Mouse (Mus musculus): ENCODE measurements at regions not wholly inside any gene's neighbourhood (a gene's known extent, or its start where the extent isn't known, plus 50 kb on each side); places are given as distances from the start of the nearest gene placed in this dataset.

- no peak overlapping the region for H3K4me3 ChIP-seq (ENCODE audit: low read length)
- H3K27me3 ChIP-seq (replicated peaks; ENCODE audit: control insufficient read depth, insufficient read depth, low read length) = no peaks in the 10 kb centered on the region
- no peak for ATAC-seq
- no peak overlapping the region for H3K9ac ChIP-seq (ENCODE audit: low read depth, low read length)
- H3K4me2 ChIP-seq (ENCODE audit: low read depth, low read length) = no peak overlapping the region
- H3K36me3 ChIP-seq (ENCODE audit: control insufficient read depth, insufficient read depth, low read length) = no peaks in the 10 kb centered on the region
- no peaks in the 10 kb centered on the region for H3K4me1 ChIP-seq (ENCODE audit: control insufficient read depth, insufficient read depth, low read length)
- no peak overlapping the region for H3K27ac ChIP-seq (ENCODE audit: low read length)
- H3K9me3 ChIP-seq (ENCODE audit: control insufficient read depth, low read length) = no peaks in the 10 kb centered on the region
Measured at GRCm38 (mm10) chr16:25224801-25225200, 61.8 kb upstream of the Tprg start.

Measured in intestine, embryonic 16.5 days (tissue).